Mouse (Mus musculus): ENCODE results near the gene Gm43518.

GRCm38 (mm10) chr5:123985434-123985833 lies 58.2 kb downstream of the Gm43518 start:
- TF ChIP-seq CTCF (conservative IDR thresholded peaks at IDR 0.05; ENCODE audit: low read length) (no peak), POU5F1 (IDR thresholded peaks at IDR 0.05; ENCODE audit: borderline replicate concordance, low read length) (no peak), NANOG (IDR thresholded peaks at IDR 0.05; ENCODE audit: borderline replicate concordance, low read length) (no peak)
